Mouse (Mus musculus): ENCODE measurements around the gene Ambra1. TPM values are rescaled to one million over a fixed set of nuclear protein-coding genes. Genes with fewer than 3 reads are reported as not detected.

Gene Ambra1
- polyA plus RNA-seq, 1 experiment from 2014 or later: 7.3 TPM

- Histone ChIP-seq H3K36me3 (ENCODE audit: insufficient read depth, low read length) (no peaks in the 10 kb centered on the region), H3K4me1 (ENCODE audit: insufficient read depth, low read depth, low read length) (peaks cover 27% of the 10 kb centered on the region), H3K9me3 (ENCODE audit: low read length) (no peaks in the 10 kb centered on the region), H3K27ac (ENCODE audit: low read length) (no peak overlapping the region), H3K4me2 (replicated peaks; ENCODE audit: low read depth, low read length) (no peak overlapping the region), H3K27me3 (replicated peaks; ENCODE audit: insufficient read depth, low read length) (no peaks in the 10 kb centered on the region), H3K4me3 (ENCODE audit: low read depth, low read length) (no peak overlapping the region), H3K9ac (replicated peaks; ENCODE audit: low read depth) (no peak overlapping the region)
- ATAC-seq: no peak
- DNase-seq (ENCODE audit: low spot score): peak; percentile 72
- WGBS: 42% methylated on average over 10 of the region's 10 CpGs
- TF ChIP-seq CTCF (IDR thresholded peaks at IDR 0.05) (peak; percentile 87), EP300 (IDR thresholded peaks at IDR 0.05) (no peak)
Measured at GRCm38 (mm10) chr2:91958701-91959457, 228.9 kb downstream of the Ambra1 start.

DNA sequence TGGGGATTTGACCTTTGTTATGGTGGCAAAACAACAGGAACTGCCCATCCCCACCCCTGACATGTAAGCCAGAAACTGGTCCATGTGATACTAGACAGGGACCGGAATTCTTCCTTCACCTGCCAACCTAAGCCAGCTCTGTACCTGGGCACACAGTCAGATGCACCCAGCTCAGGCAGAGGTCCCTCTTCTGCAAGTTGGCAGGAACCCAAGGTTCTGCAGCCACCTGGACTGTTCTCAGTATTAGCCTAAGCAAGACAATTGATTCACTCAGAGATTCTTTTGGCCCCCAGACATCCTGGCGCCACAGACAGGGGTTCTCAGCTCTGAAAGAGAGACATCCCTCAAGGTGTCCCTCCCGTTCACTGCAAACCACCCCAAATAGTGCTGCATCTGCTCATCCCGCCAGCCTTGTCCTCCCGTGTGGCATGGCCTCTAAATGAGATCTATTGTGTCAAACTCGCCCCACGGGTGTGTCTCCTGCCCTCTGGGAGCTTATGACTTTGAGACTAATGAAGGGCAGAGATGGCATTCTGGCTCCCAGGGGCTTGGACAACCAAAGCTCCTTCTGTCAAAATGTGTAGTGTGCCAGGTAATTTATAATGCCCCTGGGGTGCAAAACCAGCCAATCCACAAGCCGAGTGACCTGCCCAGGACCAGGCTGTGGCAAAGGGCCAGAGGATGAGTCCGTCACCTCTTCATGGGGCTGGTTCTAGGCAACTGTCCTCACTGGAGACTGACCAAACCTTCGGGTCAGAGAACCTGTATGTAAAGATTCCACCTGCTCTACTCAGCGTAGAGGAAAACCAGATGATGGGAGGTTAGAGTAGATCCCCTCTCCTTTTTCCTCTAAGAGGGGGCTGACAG lies 229.8 kb downstream of the Ambra1 start:
- WGBS: 71% methylated on average over 11 of the region's 11 CpGs
- no peak for ATAC-seq

GRCm38 (mm10) chr2:91960459-91960858 lies 230.5 kb downstream of the Ambra1 start:
- Histone ChIP-seq H3K9me3 (ENCODE audit: low read length) (no peaks in the 10 kb centered on the region), H3K4me2 (replicated peaks; ENCODE audit: low read depth, low read length) (no peak overlapping the region), H3K4me1 (ENCODE audit: insufficient read depth, low read depth, low read length) (peaks cover 21% of the 10 kb centered on the region), H3K4me3 (ENCODE audit: low read depth, low read length) (no peak overlapping the region), H3K27me3 (replicated peaks; ENCODE audit: insufficient read depth, low read length) (no peaks in the 10 kb centered on the region), H3K36me3 (ENCODE audit: insufficient read depth, low read length) (no peaks in the 10 kb centered on the region), H3K27ac (ENCODE audit: low read length) (no peak overlapping the region), H3K9ac (replicated peaks; ENCODE audit: low read depth) (no peak overlapping the region)
- DNase-seq (ENCODE audit: low spot score) (no peak), ATAC-seq (no peak)
- 85% methylated on average over 5 of the region's 5 CpGs for WGBS
- no peak for TF ChIP-seq EP300 (IDR thresholded peaks at IDR 0.05)
- no peak for TF ChIP-seq CTCF (IDR thresholded peaks at IDR 0.05)

More for the DNA sequence above, 229.8 kb downstream of the Ambra1 start:
- no peak for DNase-seq (ENCODE audit: low spot score)
- H3K36me3 ChIP-seq (ENCODE audit: insufficient read depth, low read length): no peaks in the 10 kb centered on the region
- TF ChIP-seq CTCF (IDR thresholded peaks at IDR 0.05): no peak
- no peak for TF ChIP-seq EP300 (IDR thresholded peaks at IDR 0.05)
- no peak overlapping the region for H3K4me2 ChIP-seq (replicated peaks; ENCODE audit: low read depth, low read length)
- no peaks in the 10 kb centered on the region for H3K9me3 ChIP-seq (ENCODE audit: low read length)
- no peak overlapping the region for H3K27ac ChIP-seq (ENCODE audit: low read length)
- no peak overlapping the region for H3K9ac ChIP-seq (replicated peaks; ENCODE audit: low read depth)
- no peaks in the 10 kb centered on the region for H3K27me3 ChIP-seq (replicated peaks; ENCODE audit: insufficient read depth, low read length)
- H3K4me3 ChIP-seq (ENCODE audit: low read depth, low read length): no peak overlapping the region
- H3K4me1 ChIP-seq (ENCODE audit: insufficient read depth, low read depth, low read length): peaks cover 27% of the 10 kb centered on the region

DNA sequence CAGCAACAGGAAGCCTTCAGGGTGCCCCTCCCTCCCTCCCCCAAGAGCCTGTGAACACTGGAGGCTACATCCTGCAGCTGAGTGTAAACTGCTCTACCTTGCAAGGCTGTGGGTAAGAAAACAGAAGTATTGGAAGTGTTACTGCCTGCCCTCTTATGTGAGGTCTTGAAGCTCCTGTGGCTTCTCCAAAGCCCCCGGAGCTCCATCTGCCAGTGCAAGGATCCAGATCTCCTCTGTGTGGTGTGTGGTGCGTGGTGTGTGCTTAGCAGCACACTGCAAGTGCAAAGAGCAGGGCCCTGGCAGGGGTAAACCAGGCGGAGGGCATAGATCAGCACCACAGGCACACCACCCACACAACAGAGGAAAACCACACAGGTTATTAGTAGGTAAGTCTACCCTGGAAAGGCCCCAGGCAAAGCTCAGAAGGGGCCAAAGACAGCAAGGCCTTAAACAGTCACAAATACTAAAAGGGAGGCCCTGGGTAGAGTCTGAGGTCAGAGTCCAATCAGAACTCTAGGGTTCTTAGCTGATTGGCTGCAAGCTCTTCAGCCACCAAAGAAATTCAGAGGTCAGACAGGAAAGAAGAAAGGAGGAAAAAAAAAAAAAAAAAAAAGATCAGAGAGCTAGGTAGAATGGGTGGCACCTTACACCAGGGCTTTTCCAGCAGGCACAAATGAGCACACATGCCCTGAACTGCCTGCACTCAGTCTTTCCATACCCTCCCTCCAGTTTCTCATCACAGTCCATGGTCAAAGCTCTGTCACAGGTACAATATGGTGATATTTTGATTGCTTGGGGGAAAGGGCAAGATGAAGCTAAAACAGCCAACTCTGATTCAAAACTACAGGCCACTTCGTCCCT lies 232.2 kb downstream of the Ambra1 start:
- 43% methylated on average over 4 of the region's 4 CpGs for WGBS
- DNase-seq (ENCODE audit: low spot score) (peak; percentile 43), ATAC-seq (no peak)
- Histone ChIP-seq H3K27ac (ENCODE audit: low read length) (peak overlapping the region; percentile 64), H3K4me1 (ENCODE audit: insufficient read depth, low read depth, low read length) (peaks cover 10% of the 10 kb centered on the region), H3K9me3 (ENCODE audit: low read length) (no peaks in the 10 kb centered on the region), H3K9ac (replicated peaks; ENCODE audit: low read depth) (no peak overlapping the region; the same call in 1 of the 2 replicates), H3K4me3 (ENCODE audit: low read depth, low read length) (peak overlapping the region; percentile 80), H3K4me2 (replicated peaks; ENCODE audit: low read depth, low read length) (peak overlapping the region; percentile 80), H3K27me3 (replicated peaks; ENCODE audit: insufficient read depth, low read length) (no peaks in the 10 kb centered on the region), H3K36me3 (ENCODE audit: insufficient read depth, low read length) (no peaks in the 10 kb centered on the region)
- TF ChIP-seq EP300 (IDR thresholded peaks at IDR 0.05) (no peak), CTCF (IDR thresholded peaks at IDR 0.05) (no peak)

DNA sequence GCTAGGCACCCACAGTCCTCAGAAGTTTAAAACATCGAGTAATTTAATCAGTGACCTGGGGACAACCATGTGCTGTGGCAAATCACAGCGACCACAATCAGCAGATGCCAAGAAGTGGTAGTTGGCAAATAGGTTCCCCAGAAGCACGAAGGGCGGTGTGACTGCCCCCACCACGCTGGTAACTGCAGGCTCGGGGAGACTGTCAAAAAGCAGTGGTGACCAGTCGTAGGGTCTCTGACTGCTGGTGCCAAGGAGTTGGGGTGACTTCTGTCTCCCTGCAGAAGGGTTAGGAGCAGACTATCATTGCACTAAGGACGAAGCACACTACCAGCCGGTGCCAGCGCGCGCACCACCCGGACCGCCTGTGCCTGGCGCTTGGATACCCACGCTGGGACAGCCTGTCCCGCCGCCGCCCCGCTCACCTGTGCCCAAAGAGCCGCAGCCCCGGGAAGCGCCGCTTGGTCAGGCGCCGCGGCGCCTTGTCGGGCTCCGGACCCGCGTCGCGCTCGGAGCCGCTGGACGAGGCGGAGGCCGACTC lies 233.0 kb downstream of the Ambra1 start:
- 0% methylated on average over 30 of the region's 39 CpGs for WGBS
- TF ChIP-seq CTCF (IDR thresholded peaks at IDR 0.05): no peak
- TF ChIP-seq EP300 (IDR thresholded peaks at IDR 0.05): no peak
- H3K27me3 ChIP-seq (replicated peaks; ENCODE audit: insufficient read depth, low read length): no peaks in the 10 kb centered on the region
- peaks cover 9% of the 10 kb centered on the region for H3K4me1 ChIP-seq (ENCODE audit: insufficient read depth, low read depth, low read length)
- peak overlapping the region; percentile 91 for H3K27ac ChIP-seq (ENCODE audit: low read length)
- peak overlapping the region; percentile 66 for H3K9ac ChIP-seq (replicated peaks; ENCODE audit: low read depth)
- H3K4me2 ChIP-seq (replicated peaks; ENCODE audit: low read depth, low read length): peak overlapping the region; percentile 80
- no peaks in the 10 kb centered on the region for H3K9me3 ChIP-seq (ENCODE audit: low read length)
- peak overlapping the region; percentile 80 for H3K4me3 ChIP-seq (ENCODE audit: low read depth, low read length)
- H3K36me3 ChIP-seq (ENCODE audit: insufficient read depth, low read length): no peaks in the 10 kb centered on the region
- ATAC-seq (peak; percentile 19), DNase-seq (ENCODE audit: low spot score) (no peak)

All from lung, postnatal 0 days (tissue).